Mouse (Mus musculus): ENCODE measurements around the gene Fam49a.

Gene Fam49a

GRCm38 (mm10) chr12:12364201-12364600, 102.3 kb downstream of the Fam49a start:
- no peak for DNase-seq

- DNase-seq = no peak
Observed at GRCm38 (mm10) chr12:12367423-12367822, 105.5 kb downstream of the Fam49a start.

- no peak for DNase-seq
Observed at GRCm38 (mm10) chr12:12373111-12373862, 111.3 kb downstream of the Fam49a start.

- DNase-seq = no peak
Observed at GRCm38 (mm10) chr12:12379056-12379455, 117.1 kb downstream of the Fam49a start.

- DNase-seq = no peak
Observed at GRCm38 (mm10) chr12:12389271-12389670, 127.3 kb downstream of the Fam49a start.

- peak; percentile 56 for DNase-seq
Observed at GRCm38 (mm10) chr12:12396224-12396623, 134.3 kb downstream of the Fam49a start.

- peak; percentile 58 for DNase-seq
Observed at GRCm38 (mm10) chr12:12401051-12401465, 139.1 kb downstream of the Fam49a start.

- peak; percentile 11 for DNase-seq
Observed at GRCm38 (mm10) chr12:12401504-12401903, 139.6 kb downstream of the Fam49a start.

- no peak for DNase-seq
Observed at GRCm38 (mm10) chr12:12405491-12406110, 143.7 kb downstream of the Fam49a start.

GRCm38 (mm10) chr12:12409044-12409443, 147.1 kb downstream of the Fam49a start:
- no peak for DNase-seq

- peak; percentile 79 for DNase-seq
Observed at GRCm38 (mm10) chr12:12412674-12413073, 150.7 kb downstream of the Fam49a start.

GRCm38 (mm10) chr12:12420423-12420822, 158.5 kb downstream of the Fam49a start:
- DNase-seq = no peak

GRCm38 (mm10) chr12:12420841-12421579, 159.1 kb downstream of the Fam49a start:
- DNase-seq = peak; percentile 78

- DNase-seq = no peak
Observed at GRCm38 (mm10) chr12:12421580-12421878, 159.6 kb downstream of the Fam49a start.

GRCm38 (mm10) chr12:12425188-12425587, 163.2 kb downstream of the Fam49a start:
- no peak for DNase-seq

- no peak for DNase-seq
Observed at GRCm38 (mm10) chr12:12427285-12427684, 165.3 kb downstream of the Fam49a start.

GRCm38 (mm10) chr12:12428886-12429285, 166.9 kb downstream of the Fam49a start:
- DNase-seq = no peak
